Mouse (Mus musculus) CH12.LX (cell line): ENCODE results near the gene Ubap1. TPM values are rescaled to one million over a fixed set of nuclear protein-coding genes. Genes with fewer than 3 reads are reported as not detected.

Experiments used
- DNase-seq: peaks from one replicate; pipeline ENCODE4 v3.0.0-alpha.2; 2013; ENCODE audit errors: extremely low read depth
- H3K27ac ChIP-seq: 2 replicates; pipeline ENCODE4 v1.5.1; 2012; ENCODE audit warnings: low read depth, mild to moderate bottlenecking, control low read depth, moderate library complexity; ENCODE audit not compliant: insufficient read depth
- H3K27me3 ChIP-seq: replicated peaks from 2 replicates; pipeline ENCODE3; 2012; ENCODE audit warnings: inconsistent platforms
- H3K36me3 ChIP-seq, 2 experiments: replicated peaks in 1 of 2; 2 replicates each; pipeline versions ENCODE3 to v1.6.1; 2012; ENCODE audit warnings: inconsistent platforms in 1 of 2, low read length in 1 of 2, mild to moderate bottlenecking in 1 of 2, mixed read lengths in 1 of 2, moderate library complexity in 1 of 2; ENCODE audit not compliant: control insufficient read depth in 1 of 2, insufficient read depth in 1 of 2
- H3K4me1 ChIP-seq, 2 experiments: 2 replicates each; pipeline ENCODE4 v1.6.1; 2012; ENCODE audit warnings: inconsistent platforms in 1 of 2, moderate library complexity in 1 of 2; ENCODE audit not compliant: insufficient read depth in 2 of 2, control insufficient read depth in 1 of 2
- H3K4me2 ChIP-seq: 2 replicates; pipeline ENCODE4 v1.6.1; 2012; ENCODE audit warnings: low read depth, mild to moderate bottlenecking, control low read depth; ENCODE audit not compliant: poor library complexity, insufficient read depth, severe bottlenecking
- H3K4me3 ChIP-seq, 3 experiments: fragments of 150-350 bp in 1 of 3; sonication (generic) in 1 of 3; replicated peaks in 1 of 3; 2 replicates each; pipeline versions ENCODE3 to v1.5.1; 2011 to 2012; ENCODE audit warnings: low read depth in 2 of 3, low read length in 2 of 3, mild to moderate bottlenecking in 2 of 3, moderate library complexity in 2 of 3, control low read depth in 1 of 3, improper control_type of control experiment in 1 of 3, inconsistent platforms in 1 of 3, mixed read lengths in 1 of 3; ENCODE audit not compliant: poor library complexity in 1 of 3
- H3K79me2 ChIP-seq: replicated peaks from 2 replicates; pipeline ENCODE4 v1.6.1; 2012; ENCODE audit warnings: mild to moderate bottlenecking, moderate library complexity; ENCODE audit not compliant: control insufficient read depth, poor library complexity, insufficient read depth, severe bottlenecking; ENCODE audit errors: extremely low read depth
- H3K9ac ChIP-seq: 2 replicates; pipeline ENCODE4 v1.6.1; 2012; ENCODE audit warnings: low read depth, mild to moderate bottlenecking, control low read depth, moderate library complexity; ENCODE audit not compliant: insufficient read depth
- H3K9me3 ChIP-seq: replicated peaks from 2 replicates; pipeline ENCODE3; 2012; ENCODE audit warnings: low read length, inconsistent platforms, mixed read lengths
- CHD1 ChIP-seq: IDR thresholded peaks from 2 replicates; pipeline ENCODE4 v1.6.1; 2012; ENCODE audit warnings: low read depth, low read length, improper control_type of control experiment, inconsistent platforms
- CHD2 ChIP-seq: IDR thresholded peaks from 2 replicates; pipeline ENCODE4 v1.6.1; 2011; ENCODE audit warnings: low read length, improper control_type of control experiment
- CTCF ChIP-seq, 2 experiments: IDR thresholded peaks in 1 of 2; conservative IDR thresholded peaks in 1 of 2; 2 replicates each; pipeline ENCODE4 v1.5.1; 2011 to 2012; ENCODE audit warnings: low read depth in 2 of 2, low read length in 2 of 2, improper control_type of control experiment in 1 of 2, inconsistent platforms in 1 of 2, mild to moderate bottlenecking in 1 of 2, moderate library complexity in 1 of 2
- E2F4 ChIP-seq: IDR thresholded peaks from 2 replicates; pipeline ENCODE4 v1.6.1; 2011; ENCODE audit warnings: low read depth, low read length, improper control_type of control experiment; ENCODE audit not compliant: insufficient replicate concordance
- ELF1 ChIP-seq: IDR thresholded peaks from 2 replicates; pipeline ENCODE4 v1.6.1; 2014; ENCODE audit warnings: low read depth, mild to moderate bottlenecking, inconsistent platforms, low read length, improper control_type of control experiment
- EP300 ChIP-seq: IDR thresholded peaks from 2 replicates; pipeline ENCODE4 v1.6.1; 2011; ENCODE audit warnings: low read length, improper control_type of control experiment
- ETS1 ChIP-seq: conservative IDR thresholded peaks from 2 replicates; pipeline ENCODE4 v1.6.1; 2012; ENCODE audit warnings: low read depth, mild to moderate bottlenecking, inconsistent platforms, low read length, improper control_type of control experiment, moderate library complexity
- GABPA ChIP-seq: IDR thresholded peaks from 2 replicates; pipeline ENCODE4 v1.6.1; 2012; ENCODE audit warnings: low read depth, low read length, improper control_type of control experiment, inconsistent platforms; ENCODE audit not compliant: insufficient replicate concordance
- HCFC1 ChIP-seq: IDR thresholded peaks from 2 replicates; pipeline ENCODE4 v1.6.1; 2012; ENCODE audit warnings: low read depth, mild to moderate bottlenecking, inconsistent platforms, low read length, improper control_type of control experiment
- IRF4 ChIP-seq: IDR thresholded peaks from 2 replicates; pipeline ENCODE4 v1.6.1; 2014; ENCODE audit warnings: low read depth, mild to moderate bottlenecking, inconsistent platforms, low read length, improper control_type of control experiment
- JUN ChIP-seq: IDR thresholded peaks from 2 replicates; pipeline ENCODE4 v1.6.1; 2011; ENCODE audit warnings: low read depth, mild to moderate bottlenecking, low read length, improper control_type of control experiment, moderate library complexity; ENCODE audit not compliant: insufficient read depth
- JUND ChIP-seq: conservative IDR thresholded peaks from 2 replicates; pipeline ENCODE4 v1.6.1; 2011; ENCODE audit warnings: low read depth, low read length, improper control_type of control experiment
- MAFK ChIP-seq: IDR thresholded peaks from 2 replicates; pipeline ENCODE4 v1.6.1; 2011; ENCODE audit warnings: low read length, improper control_type of control experiment; ENCODE audit not compliant: insufficient replicate concordance
- MAX ChIP-seq: IDR thresholded peaks from 2 replicates; pipeline ENCODE4 v1.6.1; 2011; ENCODE audit warnings: low read length, improper control_type of control experiment
- MAZ ChIP-seq: IDR thresholded peaks from 2 replicates; pipeline ENCODE4 v1.6.1; 2012; ENCODE audit warnings: low read depth, mild to moderate bottlenecking, inconsistent platforms, low read length, improper control_type of control experiment, moderate library complexity
- MEF2A ChIP-seq: IDR thresholded peaks from 2 replicates; pipeline ENCODE4 v1.6.1; 2014; ENCODE audit warnings: low read depth, mild to moderate bottlenecking, inconsistent platforms, low read length, improper control_type of control experiment, borderline replicate concordance
- MXI1 ChIP-seq: IDR thresholded peaks from 2 replicates; pipeline ENCODE4 v1.6.1; 2011; ENCODE audit warnings: mild to moderate bottlenecking, low read depth, low read length, improper control_type of control experiment
- NELFE ChIP-seq: IDR thresholded peaks from 2 replicates; pipeline ENCODE4 v1.6.1; 2011; ENCODE audit warnings: low read depth, low read length, improper control_type of control experiment
- PAX5 ChIP-seq: IDR thresholded peaks from 2 replicates; pipeline ENCODE4 v1.6.1; 2012; ENCODE audit warnings: low read length, inconsistent platforms, mixed read lengths
- POLR2A ChIP-seq: IDR thresholded peaks from 2 replicates; pipeline ENCODE4 v1.6.1; 2011; ENCODE audit warnings: low read depth, mild to moderate bottlenecking, improper control_type of control experiment, low read length
- POLR2AphosphoS2 ChIP-seq: IDR thresholded peaks from 2 replicates; pipeline ENCODE4 v1.6.1; 2011; ENCODE audit warnings: low read depth, low read length, improper control_type of control experiment
- RAD21 ChIP-seq: IDR thresholded peaks from 2 replicates; pipeline ENCODE4 v1.6.1; 2011; ENCODE audit warnings: low read depth, mild to moderate bottlenecking, low read length, improper control_type of control experiment, moderate library complexity
- SIN3A ChIP-seq: IDR thresholded peaks from 2 replicates; pipeline ENCODE4 v1.6.1; 2012; ENCODE audit warnings: low read length, improper control_type of control experiment, inconsistent platforms
- SMC3 ChIP-seq: IDR thresholded peaks from 2 replicates; pipeline ENCODE4 v1.6.1; 2011; ENCODE audit warnings: low read depth, low read length, improper control_type of control experiment
- TBP ChIP-seq: conservative IDR thresholded peaks from 2 replicates; pipeline ENCODE4 v1.6.1; 2011; ENCODE audit warnings: low read depth, low read length, improper control_type of control experiment
- TCF12 ChIP-seq: IDR thresholded peaks from 2 replicates; pipeline ENCODE4 v1.6.1; 2014; ENCODE audit warnings: low read depth, mild to moderate bottlenecking, inconsistent platforms, low read length, improper control_type of control experiment
- USF1 ChIP-seq: IDR thresholded peaks from 2 replicates; pipeline ENCODE4 v1.6.1; 2014; ENCODE audit warnings: low read depth, mild to moderate bottlenecking, inconsistent platforms, low read length, improper control_type of control experiment
- USF2 ChIP-seq: conservative IDR thresholded peaks from 2 replicates; pipeline ENCODE4 v1.6.1; 2011; ENCODE audit warnings: low read depth, low read length, improper control_type of control experiment
- ZC3H11A ChIP-seq: IDR thresholded peaks from 2 replicates; pipeline ENCODE4 v1.6.1; 2012; ENCODE audit warnings: low read depth, mild to moderate bottlenecking, inconsistent platforms, low read length, improper control_type of control experiment
- ZKSCAN1 ChIP-seq: IDR thresholded peaks from 2 replicates; pipeline ENCODE4 v1.6.1; 2012; ENCODE audit warnings: low read depth, inconsistent platforms, low read length, improper control_type of control experiment, borderline replicate concordance
- ZMIZ1 ChIP-seq: IDR thresholded peaks from 2 replicates; pipeline ENCODE4 v1.6.1; 2012; ENCODE audit warnings: low read depth, mild to moderate bottlenecking, inconsistent platforms, low read length, improper control_type of control experiment
- ZNF384 ChIP-seq: IDR thresholded peaks from 2 replicates; pipeline ENCODE4 v1.6.1; 2012; ENCODE audit warnings: low read depth, low read length, improper control_type of control experiment, inconsistent platforms
- dilution Hi-C: fragments of 300-500 bp; cut with MboI; formaldehyde crosslinking; loops from 2 replicates; pipeline ENCODE4 v1.14.3; 2020; ENCODE audit warnings: low sequenced_read_pairs; ENCODE audit not compliant: extremely low pct_unique_long_range_greater_than_20kb, extremely low pct_ligation_motif_present
- in situ Hi-C: fragments of 300-500 bp; cut with MboI; formaldehyde crosslinking; loops from 3 replicates; pipeline ENCODE4 v1.14.3; 2019; ENCODE audit warnings: low sequenced_read_pairs, low pct_ligation_motif_present, low pct_unique_long_range_greater_than_20kb, mixed read lengths
- polyA plus RNA-seq: library from polyadenylated mRNA; unstranded; fragments of >175 nt; gene quantifications from 2 replicates; pipeline ENCODE4 v1.2.1, GENCODE M21; 2012; ENCODE audit warnings: low read depth; ENCODE audit not compliant: insufficient read length
- total RNA-seq, 2 experiments: library from RNA; depleted of rRNA; stranded (reverse); fragments of 300-350 nt in 1 of 2; fragments of >200 nt in 1 of 2; gene quantifications; 2 replicates each; pipeline ENCODE4 v1.2.3; 2012 to 2014

Gene Ubap1
- total and polyA plus RNA-seq, 3 experiments = 11.5 to 22.3 (median 17.5) TPM

DNA sequence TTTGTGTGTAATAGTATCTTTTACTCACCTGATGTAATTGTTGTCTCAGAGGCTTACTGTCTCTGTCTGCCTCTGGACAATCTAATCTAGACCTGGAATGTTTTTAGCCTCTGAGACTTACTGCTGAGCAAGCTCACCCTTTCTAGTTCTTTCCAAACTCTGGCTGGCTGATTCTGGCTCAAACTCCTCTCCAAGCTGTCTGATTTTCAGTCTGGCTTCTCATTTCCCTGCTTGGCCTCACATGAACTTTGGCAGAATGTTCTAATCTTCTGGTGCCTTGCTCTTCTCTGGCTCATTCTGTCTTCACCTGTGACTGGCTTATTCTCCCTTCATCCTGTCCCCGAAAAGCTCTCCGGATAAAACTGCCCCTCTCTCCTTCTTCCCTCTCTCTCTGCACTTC, 2.8 kb upstream of the Ubap1 start:
- Histone ChIP-seq H3K4me1 (peaks cover 0 to 15% of the 10 kb centered on the region in 2 experiments; a peak in 2 of 4 replicates), H3K4me3 (no peak overlapping the region), H3K27ac (no peak overlapping the region), H3K79me2 (peaks cover 8% of the 10 kb centered on the region), H3K9ac (no peak overlapping the region), H3K9me3 (no peaks in the 10 kb centered on the region), H3K27me3 (no peaks in the 10 kb centered on the region), H3K4me2 (no peak overlapping the region), H3K36me3 (no peaks in the 10 kb centered on the region)
- TF ChIP-seq ZMIZ1 = no peak
- no peak for TF ChIP-seq TBP
- no peak for TF ChIP-seq CHD1
- no peak for TF ChIP-seq ELF1
- TF ChIP-seq MAZ = no peak
- TF ChIP-seq MAFK = no peak
- TF ChIP-seq POLR2AphosphoS2 = no peak
- no peak for TF ChIP-seq ETS1
- TF ChIP-seq EP300 = no peak
- no peak for TF ChIP-seq IRF4
- TF ChIP-seq SMC3 = no peak
- no peak for TF ChIP-seq MAX
- TF ChIP-seq POLR2A = no peak
- TF ChIP-seq ZNF384 = no peak
- TF ChIP-seq GABPA = no peak
- dilution Hi-C loops = no loop called here
- DNase-seq = no peak
- in situ Hi-C loops = no loop called here

DNA sequence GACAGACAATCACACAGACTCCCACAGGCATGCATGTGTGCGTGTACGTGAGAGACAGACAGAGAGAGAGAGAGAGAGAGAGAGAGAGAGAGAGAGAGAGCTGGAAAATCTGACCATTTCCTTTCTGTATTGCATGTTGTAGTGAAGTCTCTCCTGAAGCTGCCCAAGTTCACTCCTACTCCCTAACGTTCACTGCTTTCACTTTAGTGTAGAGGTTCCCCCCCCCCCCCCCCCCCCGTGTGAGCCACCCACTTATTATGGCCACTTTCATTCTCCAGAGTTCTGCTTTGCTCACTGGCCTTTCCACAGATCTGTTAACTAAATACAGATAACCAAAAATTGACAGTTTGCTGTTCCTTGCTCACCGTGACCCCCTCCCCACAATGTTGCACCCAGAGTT, 957 bp upstream of the Ubap1 start:
- Histone ChIP-seq H3K27ac (no peak overlapping the region), H3K9me3 (no peaks in the 10 kb centered on the region), H3K36me3 (peaks cover 0 to 4% of the 10 kb centered on the region in 2 experiments), H3K79me2 (peaks cover 17% of the 10 kb centered on the region), H3K4me3 (peak overlapping the region; percentile 51 to 86 (median 82)), H3K27me3 (no peaks in the 10 kb centered on the region), H3K4me2 (peak overlapping the region; percentile 100), H3K4me1 (peaks cover 0 to 18% of the 10 kb centered on the region in 2 experiments; a peak in 2 of 4 replicates), H3K9ac (peak overlapping the region; percentile 73)
- in situ Hi-C loops (no loop called here), dilution Hi-C loops (no loop called here)
- DNase-seq = no peak
- no peak for TF ChIP-seq ZC3H11A
- no peak for TF ChIP-seq RAD21
- no peak for TF ChIP-seq CHD1
- no peak for TF ChIP-seq USF1
- TF ChIP-seq SMC3 = no peak
- TF ChIP-seq JUND = peak; percentile 53; the same call in 1 of the 2 replicates
- no peak for TF ChIP-seq MAFK
- no peak for TF ChIP-seq ZMIZ1
- TF ChIP-seq CHD2 = no peak
- no peak for TF ChIP-seq MAX
- TF ChIP-seq USF2 = no peak
- TF ChIP-seq NELFE = no peak
- TF ChIP-seq TBP = no peak
- TF ChIP-seq ZNF384 = no peak
- no peak for TF ChIP-seq PAX5
- TF ChIP-seq MAZ = no peak; the same call in 1 of the 2 replicates
- no peak for TF ChIP-seq ZKSCAN1
- no peak for TF ChIP-seq MXI1
- TF ChIP-seq E2F4 = no peak
- no peak for TF ChIP-seq MEF2A
- TF ChIP-seq JUN = 0 out of 2 replicates have a peak, but pooled peaks have one; percentile 10
- TF ChIP-seq HCFC1 = no peak
- no peak for TF ChIP-seq TCF12
- peak; percentile 21; the same call in 1 of the 2 replicates for TF ChIP-seq IRF4
- no peak for TF ChIP-seq SIN3A
- TF ChIP-seq CTCF (conservative IDR thresholded peaks at IDR 0.05 in 1 of 2, IDR thresholded peaks at IDR 0.05 in 1 of 2; ENCODE audit: low read depth in 2 of 2, low read length in 2 of 2) = no peak
